Mouse (Mus musculus) G1E (cell line): ENCODE data around the gene Bmpr1a.

Source experiments
- CTCF ChIP-seq: IDR thresholded peaks from 2 replicates; pipeline ENCODE4 v1.5.1; 2012; ENCODE audit warnings: low read depth, low read length, inconsistent platforms, mixed read lengths
- GATA1 ChIP-seq: IDR thresholded peaks from 2 replicates; pipeline ENCODE4 v1.6.1; 2012; ENCODE audit warnings: borderline replicate concordance, low read length, inconsistent platforms, mixed read lengths
- GATA2 ChIP-seq: IDR thresholded peaks from 2 replicates; pipeline ENCODE4 v1.6.1; 2012; ENCODE audit warnings: low read depth, low read length, inconsistent platforms, borderline replicate concordance
- POLR2AphosphoS5 ChIP-seq: IDR thresholded peaks from 2 replicates; pipeline ENCODE4 v1.6.1; 2012; ENCODE audit warnings: low read depth, low read length, inconsistent platforms; ENCODE audit not compliant: insufficient replicate concordance
- TAL1 ChIP-seq: conservative IDR thresholded peaks from 2 replicates; pipeline ENCODE4 v1.6.1; 2012; ENCODE audit warnings: low read depth, low read length, inconsistent platforms, mixed read lengths

DNA sequence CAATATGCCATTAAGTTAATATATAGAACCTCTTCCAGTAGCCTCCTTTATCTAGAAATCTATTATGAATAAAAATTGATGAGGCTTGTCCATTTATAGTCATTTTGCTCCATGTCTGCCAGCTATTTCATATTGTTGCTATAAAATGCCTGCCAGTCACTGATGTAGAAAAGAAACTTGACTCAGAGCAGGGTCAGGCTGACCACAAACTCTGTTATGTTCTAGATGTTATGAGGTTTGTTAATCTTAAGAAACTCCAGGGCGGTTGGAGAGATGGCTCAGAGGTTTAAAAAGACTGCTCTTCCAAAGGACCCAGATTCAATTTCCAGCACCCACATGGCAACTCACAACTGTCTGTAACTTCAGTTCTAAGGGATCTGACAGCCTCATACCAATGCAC lies 82.1 kb downstream of the Bmpr1a start:
- TF ChIP-seq CTCF (no peak), POLR2AphosphoS5 (no peak), TAL1 (no peak), GATA1 (no peak), GATA2 (no peak)
